Mouse (Mus musculus) bone marrow macrophage, adult 2 months (primary cell): ENCODE measurements around the gene Arhgef40. TPM values are rescaled to one million over a fixed set of nuclear protein-coding genes. Genes with fewer than 3 reads are reported as not detected.

Experiments used
- H3K27ac ChIP-seq: 2 replicates; pipeline ENCODE4 v1.5.1; 2012; ENCODE audit warnings: low read depth, low read length; ENCODE audit not compliant: insufficient read depth
- H3K4me1 ChIP-seq: 2 replicates; pipeline ENCODE4 v1.6.1; 2012; ENCODE audit warnings: low read length; ENCODE audit not compliant: control insufficient read depth, insufficient read depth
- H3K4me3 ChIP-seq: 2 replicates; pipeline ENCODE4 v1.5.1; 2012; ENCODE audit warnings: mild to moderate bottlenecking, low read length, moderate library complexity; ENCODE audit not compliant: insufficient read depth
- CTCF ChIP-seq: IDR thresholded peaks from 2 replicates; pipeline ENCODE4 v1.5.1; 2012; ENCODE audit warnings: low read depth, mild to moderate bottlenecking, low read length, moderate library complexity
- POLR2A ChIP-seq: IDR thresholded peaks from 2 replicates; pipeline ENCODE4 v1.6.1; 2012; ENCODE audit warnings: mild to moderate bottlenecking, low read depth, low read length, borderline replicate concordance
- polyA plus RNA-seq: library from polyadenylated mRNA; stranded (reverse); fragments of >200 nt; gene quantifications from 2 replicates; pipeline ENCODE4 v1.2.4, GENCODE M21; 2012; ENCODE audit not compliant: missing spikeins, insufficient read depth, insufficient read length

The Arhgef40 gene
- polyA plus RNA-seq, 1 experiment = 4.3 TPM

- Histone ChIP-seq H3K4me1 (peaks cover 19% of the 10 kb centered on the region), H3K27ac (no peak overlapping the region), H3K4me3 (peak overlapping the region; percentile 62)
- TF ChIP-seq CTCF (no peak), POLR2A (no peak)
These were observed 1.0 kb downstream of the Arhgef40 start for GRCm38 (mm10) chr14:51985301-51986152.

- TF ChIP-seq POLR2A (no peak), CTCF (no peak)
- Histone ChIP-seq H3K4me1 (peaks cover 19% of the 10 kb centered on the region), H3K4me3 (no peak overlapping the region), H3K27ac (no peak overlapping the region)
These were observed 1.6 kb downstream of the Arhgef40 start for GRCm38 (mm10) chr14:51986153-51986505.

GRCm38 (mm10) chr14:51987177-51987576 is 2.7 kb downstream of the Arhgef40 start:
- TF ChIP-seq CTCF (no peak), POLR2A (no peak)
- Histone ChIP-seq H3K4me1 (peaks cover 19% of the 10 kb centered on the region), H3K4me3 (no peak overlapping the region), H3K27ac (no peak overlapping the region)

GRCm38 (mm10) chr14:51988731-51989130 is 4.2 kb downstream of the Arhgef40 start:
- Histone ChIP-seq H3K27ac (no peak overlapping the region), H3K4me3 (no peak overlapping the region), H3K4me1 (peaks cover 19% of the 10 kb centered on the region)
- TF ChIP-seq POLR2A (no peak), CTCF (no peak)

- Histone ChIP-seq H3K4me1 (peaks cover 16% of the 10 kb centered on the region), H3K27ac (peak overlapping the region; percentile 38; the same call in 1 of the 2 replicates), H3K4me3 (no peak overlapping the region)
- TF ChIP-seq CTCF (no peak), POLR2A (no peak)
These were observed 5.0 kb downstream of the Arhgef40 start for GRCm38 (mm10) chr14:51989461-51989970.

GRCm38 (mm10) chr14:51994453-51994852 is 9.9 kb downstream of the Arhgef40 start:
- no peak for TF ChIP-seq POLR2A
- no peak for TF ChIP-seq CTCF
- H3K4me1 ChIP-seq = peaks cover 13% of the 10 kb centered on the region
- H3K27ac ChIP-seq = no peak overlapping the region
- H3K4me3 ChIP-seq = no peak overlapping the region

- peak overlapping the region; percentile 4; the same call in 1 of the 2 replicates for H3K4me3 ChIP-seq
- TF ChIP-seq POLR2A (no peak), CTCF (no peak)
- peaks cover 7% of the 10 kb centered on the region for H3K4me1 ChIP-seq
- no peak overlapping the region for H3K27ac ChIP-seq
These were observed 10.8 kb downstream of the Arhgef40 start for GRCm38 (mm10) chr14:51995219-51995871.

- peaks cover 7% of the 10 kb centered on the region for H3K4me1 ChIP-seq
- no peak overlapping the region for H3K27ac ChIP-seq
- no peak overlapping the region for H3K4me3 ChIP-seq
- TF ChIP-seq POLR2A = no peak
- TF ChIP-seq CTCF = no peak
These were observed 11.8 kb downstream of the Arhgef40 start for GRCm38 (mm10) chr14:51996231-51996841.

GRCm38 (mm10) chr14:51996866-51997265 is 12.3 kb downstream of the Arhgef40 start:
- no peak overlapping the region for H3K27ac ChIP-seq
- no peak overlapping the region for H3K4me3 ChIP-seq
- no peak for TF ChIP-seq POLR2A
- TF ChIP-seq CTCF = no peak
- H3K4me1 ChIP-seq = peaks cover 7% of the 10 kb centered on the region
